ENCODE assay signal across 8 mouse cellular contexts in the genomic region with DNA sequence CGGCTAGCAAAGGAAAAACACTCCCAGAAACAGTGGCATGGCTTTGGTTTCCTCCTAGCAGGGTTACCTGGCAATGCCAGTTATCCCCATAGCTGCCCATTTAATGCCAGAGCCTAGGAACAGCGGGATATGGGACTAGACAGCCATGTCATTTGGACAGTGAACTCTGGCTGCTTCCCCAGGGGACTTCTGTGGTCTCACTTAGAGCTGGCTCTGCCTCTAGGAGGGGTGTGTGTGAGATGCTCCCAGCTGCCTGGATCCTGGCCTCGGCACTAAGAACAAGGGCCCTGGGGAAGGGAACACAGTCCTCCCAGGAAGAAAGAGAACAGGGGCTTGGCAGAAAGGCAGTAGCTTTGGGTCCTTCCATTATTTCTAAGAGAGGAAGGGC.
DNase-seq lines count a peak whose midpoint lies in the region; ATAC-seq and TF ChIP-seq lines count a peak whose summit lies in the region.

No protein-coding gene starts in this region.

- no peak for TF ChIP-seq CTCF in brain, embryonic 14.5 days (IDR thresholded peaks at IDR 0.05; ENCODE audit: borderline replicate concordance, extremely low read depth, insufficient read depth, insufficient read length)

- H3K36me3 ChIP-seq in heart, embryonic 13.5 days, result no peaks in the 10 kb centered on the region
- H3K36me3 ChIP-seq in forebrain, embryonic 14.5 days (ENCODE audit: control insufficient read depth, insufficient read depth, low read length), result no peaks in the 10 kb centered on the region
- no peaks in the 10 kb centered on the region for H3K36me3 ChIP-seq in midbrain, embryonic 11.5 days (ENCODE audit: control insufficient read depth, insufficient read depth, low read length)

- WGBS in heart, embryonic 13.5 days, result 30% methylated on average over 3 of the region's 3 CpGs
- WGBS in forebrain, embryonic 14.5 days, result 30% methylated on average over 3 of the region's 3 CpGs
- WGBS in midbrain, embryonic 11.5 days, result 22% methylated on average over 3 of the region's 3 CpGs

- H3K27ac ChIP-seq in heart, embryonic 13.5 days (replicated peaks), result no peak overlapping the region
- H3K27ac ChIP-seq in forebrain, embryonic 14.5 days (ENCODE audit: low read depth, low read length), result peak overlapping the region; percentile 98
- H3K27ac ChIP-seq in midbrain, embryonic 11.5 days (ENCODE audit: low read depth, low read length), result peak overlapping the region; percentile 92

- H3K4me2 ChIP-seq in heart, embryonic 13.5 days, result peak overlapping the region; percentile 73
- H3K4me2 ChIP-seq in forebrain, embryonic 14.5 days (ENCODE audit: low read length), result peak overlapping the region; percentile 64
- H3K4me2 ChIP-seq in midbrain, embryonic 11.5 days, result peak overlapping the region; percentile 53

- no peak for TF ChIP-seq POLR2A in brain, embryonic 14.5 days (IDR thresholded peaks at IDR 0.05; ENCODE audit: borderline replicate concordance, extremely low read depth, insufficient read depth, insufficient read length, poor library complexity, severe bottlenecking)

- peak overlapping the region; percentile 83 for H3K9ac ChIP-seq in heart, embryonic 13.5 days
- peak overlapping the region; percentile 88 for H3K9ac ChIP-seq in forebrain, embryonic 14.5 days (ENCODE audit: low read length)
- peak overlapping the region; percentile 74 for H3K9ac ChIP-seq in midbrain, embryonic 11.5 days (ENCODE audit: low read length)

- peak overlapping the region; percentile 58 for H3K4me3 ChIP-seq in heart, embryonic 13.5 days
- H3K4me3 ChIP-seq in forebrain, embryonic 14.5 days (ENCODE audit: low read depth, low read length), result peak overlapping the region; percentile 59
- peak overlapping the region; percentile 45 for H3K4me3 ChIP-seq in midbrain, embryonic 11.5 days (ENCODE audit: low read depth, low read length)

- no peak for ATAC-seq in heart, embryonic 13.5 days (ENCODE audit: extremely low read depth, insufficient number of reproducible peaks, low FRiP score, low TSS enrichment)
- ATAC-seq in forebrain, embryonic 14.5 days, result peak; percentile 18; the same call in 1 of the 2 replicates
- ATAC-seq in midbrain, embryonic 11.5 days (ENCODE audit: low FRiP score), result peak; percentile 29; the same call in 1 of the 2 replicates

- DNase-seq in heart, adult 11 months, result no peak
- peak; percentile 77 for DNase-seq in brain, embryonic 14.5 days (ENCODE audit: low read depth)
- peak; percentile 61 for DNase-seq in forebrain, embryonic 14.5 days (ENCODE audit: low spot score)
- DNase-seq in midbrain, embryonic 11.5 days (ENCODE audit: low spot score, missing footprints), result peak; percentile 91
- DNase-seq in spleen, postnatal 36 days (ENCODE audit: low spot score in 2 of 2), result no peak
- DNase-seq in layer of hippocampus, postnatal 25 days (ENCODE audit: extremely low spot score in 1 of 2, low spot score in 1 of 2), result no peak
- DNase-seq in adrenal gland, adult (ENCODE audit: inconsistent age in 2 of 2, low spot score in 1 of 2), result no peak

- H3K27me3 ChIP-seq in heart, embryonic 13.5 days (replicated peaks), result peaks cover 11% of the 10 kb centered on the region
- H3K27me3 ChIP-seq in forebrain, embryonic 14.5 days (replicated peaks; ENCODE audit: control insufficient read depth, insufficient read depth, low read length), result no peaks in the 10 kb centered on the region
- H3K27me3 ChIP-seq in midbrain, embryonic 11.5 days (ENCODE audit: control insufficient read depth, insufficient read depth, low read length), result no peaks in the 10 kb centered on the region

- H3K4me1 ChIP-seq in heart, embryonic 13.5 days, result peaks cover 25% of the 10 kb centered on the region
- H3K4me1 ChIP-seq in forebrain, embryonic 14.5 days (ENCODE audit: control insufficient read depth, insufficient read depth, low read length), result peaks cover 21% of the 10 kb centered on the region
- H3K4me1 ChIP-seq in midbrain, embryonic 11.5 days (ENCODE audit: control insufficient read depth, insufficient read depth, low read length), result peaks cover 22% of the 10 kb centered on the region

- no peaks in the 10 kb centered on the region for H3K9me3 ChIP-seq in heart, embryonic 13.5 days
- no peaks in the 10 kb centered on the region for H3K9me3 ChIP-seq in forebrain, embryonic 14.5 days (replicated peaks; ENCODE audit: control insufficient read depth, low read length)
- H3K9me3 ChIP-seq in midbrain, embryonic 11.5 days (ENCODE audit: control insufficient read depth, low read length), result no peaks in the 10 kb centered on the region

Comparison
In these comparisons a context has a peak if more than half of its experiments do, and no peak if none do; other contexts are left out.
1. DNase-seq: peak in brain, embryonic 14.5 days (single experiment), forebrain, embryonic 14.5 days (single experiment) and midbrain, embryonic 11.5 days (single experiment); none in heart, adult 11 months (single experiment), spleen, postnatal 36 days (0 of 2), layer of hippocampus, postnatal 25 days (0 of 2) and adrenal gland, adult (0 of 2).
2. Peak in every context shown above with its lines, with median percentiles within 50 percentile points of each other: H3K4me2 ChIP-seq, H3K4me3 ChIP-seq and H3K9ac ChIP-seq.